Mouse (Mus musculus) cerebellum, postnatal 25 days (tissue): ENCODE results near the gene Hoxb3.

Source experiments
- DNase-seq, 2 experiments: peaks; one replicate each; pipeline ENCODE4 v3.0.0; 2021; ENCODE audit warnings: mixed read lengths in 2 of 2

The Hoxb3 gene

DNA sequence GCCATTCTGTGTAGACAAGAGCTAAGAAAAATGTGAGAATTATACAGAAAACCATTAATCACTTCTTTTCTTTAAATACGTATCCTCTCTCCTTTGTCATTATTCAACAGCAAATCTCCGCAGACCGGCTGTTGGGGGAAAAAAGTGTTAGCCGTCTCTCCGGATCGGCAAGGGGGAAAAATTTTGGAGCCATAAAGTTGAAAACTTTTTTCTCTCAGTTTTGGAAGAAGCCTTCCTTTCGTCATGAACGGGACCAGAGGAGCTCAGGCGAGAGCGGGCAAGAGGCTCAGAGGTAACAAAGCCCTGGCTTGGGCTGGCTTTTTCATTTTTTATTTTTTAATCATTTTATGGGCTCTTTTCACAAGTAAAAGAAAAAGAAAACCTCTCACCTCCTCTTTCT, at the start of gene Hoxb3:
Gene Hoxb3 (plus strand): TSS at position 173 of the 400 bp plus-strand sequence.
- DNase-seq = no peak

DNA sequence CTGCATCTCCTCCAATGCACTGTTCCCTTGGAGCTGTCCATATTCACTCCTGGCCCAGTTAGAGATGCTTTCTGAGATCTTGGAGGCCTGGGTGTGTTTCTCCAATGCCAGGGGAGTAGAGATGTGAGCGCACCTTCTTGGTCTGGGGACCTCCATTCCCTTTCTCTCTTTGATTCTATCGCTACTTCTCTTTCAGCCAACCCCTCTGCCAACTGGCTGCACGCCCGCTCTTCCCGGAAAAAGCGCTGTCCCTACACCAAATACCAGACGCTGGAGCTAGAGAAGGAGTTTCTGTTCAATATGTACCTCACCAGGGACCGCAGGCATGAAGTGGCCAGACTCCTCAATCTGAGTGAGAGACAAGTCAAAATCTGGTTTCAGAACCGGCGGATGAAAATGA, 48.7 kb upstream of the Hoxb3 start:
- no peak for DNase-seq

DNA sequence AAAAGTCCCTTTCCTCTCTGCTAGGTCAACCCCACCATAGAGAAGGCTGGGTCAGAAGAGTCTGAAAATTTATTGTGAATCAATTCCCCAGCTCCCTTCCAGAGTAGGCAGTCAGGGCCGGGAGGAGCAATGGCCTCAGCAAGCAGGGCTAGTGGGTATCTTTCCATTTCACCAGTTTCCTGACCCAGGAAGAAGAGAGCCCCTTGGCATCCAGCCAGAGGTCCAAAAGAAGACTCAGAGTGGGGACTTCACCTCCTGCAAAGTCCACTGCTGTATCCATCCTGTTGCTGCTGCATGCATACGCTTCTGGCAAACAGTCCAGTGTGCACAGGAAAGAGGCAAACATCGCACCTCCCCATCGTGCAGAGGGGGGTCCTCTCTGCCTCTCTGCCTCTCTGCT, 47.2 kb upstream of the Hoxb3 start:
- DNase-seq = no peak

DNA sequence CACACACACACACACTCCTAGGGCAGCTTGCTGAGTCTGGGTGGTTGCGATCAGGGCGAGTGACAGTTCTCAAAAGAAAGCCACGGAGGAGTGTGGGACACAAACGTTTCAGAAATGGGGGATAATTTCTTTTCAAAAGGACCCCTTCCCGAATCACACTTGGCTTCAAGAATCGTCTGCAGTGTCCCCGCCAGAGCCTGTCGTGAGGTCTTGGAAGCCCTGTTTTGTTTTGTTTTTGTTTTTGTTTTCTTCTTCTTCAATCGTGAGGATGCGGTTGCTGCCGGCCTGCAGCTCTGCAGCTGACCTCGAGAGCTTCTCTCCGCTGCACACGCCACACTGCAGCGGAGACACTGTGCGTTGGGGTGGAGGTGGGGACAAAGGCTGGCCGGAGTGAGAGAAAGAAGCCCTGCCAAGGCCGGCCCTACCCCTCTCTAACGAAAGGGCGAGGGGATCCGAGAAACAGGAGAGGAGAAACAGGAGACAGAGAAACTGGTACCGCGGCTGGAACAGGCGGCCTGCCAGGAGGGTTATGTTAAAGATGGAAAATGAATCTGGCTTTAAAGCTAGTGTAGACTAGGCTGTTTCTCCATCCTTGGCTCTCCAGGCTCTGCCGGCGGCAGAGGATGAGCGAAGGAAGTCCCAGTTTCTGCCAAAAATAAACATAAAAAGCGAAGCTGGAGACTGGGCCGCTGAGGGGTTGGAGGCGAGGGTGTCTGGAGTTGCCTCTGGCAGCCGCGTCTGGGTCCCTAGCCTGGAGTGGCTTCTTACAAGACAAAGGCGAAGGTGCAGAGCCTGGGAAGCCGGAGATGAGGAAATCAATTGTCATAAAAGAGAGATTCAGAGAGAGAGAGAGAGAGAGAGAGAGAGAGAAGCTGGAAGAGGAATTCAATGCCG, 45.7 kb upstream of the Hoxb3 start:
- no peak for DNase-seq

DNA sequence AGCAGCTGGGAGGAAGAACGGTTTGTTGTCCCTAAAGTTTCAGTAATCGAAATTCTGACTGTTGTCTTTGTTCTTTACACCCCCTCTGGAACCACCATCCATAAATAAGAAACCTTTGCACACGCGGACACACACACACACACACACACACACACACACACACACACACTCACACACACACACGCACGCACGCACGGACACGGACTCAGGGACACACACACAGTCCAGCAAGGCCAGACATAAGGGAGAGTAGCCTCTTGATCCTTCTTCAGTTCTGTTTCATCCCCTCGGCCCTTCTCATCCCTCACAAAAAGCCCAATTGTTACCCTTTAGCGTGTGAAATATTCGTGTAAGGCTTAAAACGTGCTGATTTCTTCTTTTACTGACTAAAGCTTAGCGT, 44.8 kb upstream of the Hoxb3 start:
- DNase-seq = no peak

DNA sequence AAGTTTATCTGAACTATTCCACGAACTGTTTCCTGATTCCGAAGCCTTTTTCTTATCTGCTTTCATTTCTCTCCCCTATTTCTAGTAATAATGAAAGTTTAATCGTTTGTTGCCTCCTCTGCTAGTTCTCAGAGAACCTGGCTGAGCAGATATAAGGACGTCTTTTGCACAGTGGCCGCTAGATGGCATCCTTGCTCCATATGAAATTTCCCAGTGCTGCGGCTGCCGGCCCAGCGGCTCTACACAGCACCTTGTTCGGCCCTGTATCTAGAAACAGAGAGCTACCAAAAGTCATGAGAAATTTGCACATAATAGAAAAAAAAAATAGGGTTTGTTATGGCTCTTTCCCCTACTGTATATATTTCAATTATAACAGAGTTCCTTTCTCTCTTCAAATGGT, 44.4 kb upstream of the Hoxb3 start:
- DNase-seq = peak; percentile 87 to 90

DNA sequence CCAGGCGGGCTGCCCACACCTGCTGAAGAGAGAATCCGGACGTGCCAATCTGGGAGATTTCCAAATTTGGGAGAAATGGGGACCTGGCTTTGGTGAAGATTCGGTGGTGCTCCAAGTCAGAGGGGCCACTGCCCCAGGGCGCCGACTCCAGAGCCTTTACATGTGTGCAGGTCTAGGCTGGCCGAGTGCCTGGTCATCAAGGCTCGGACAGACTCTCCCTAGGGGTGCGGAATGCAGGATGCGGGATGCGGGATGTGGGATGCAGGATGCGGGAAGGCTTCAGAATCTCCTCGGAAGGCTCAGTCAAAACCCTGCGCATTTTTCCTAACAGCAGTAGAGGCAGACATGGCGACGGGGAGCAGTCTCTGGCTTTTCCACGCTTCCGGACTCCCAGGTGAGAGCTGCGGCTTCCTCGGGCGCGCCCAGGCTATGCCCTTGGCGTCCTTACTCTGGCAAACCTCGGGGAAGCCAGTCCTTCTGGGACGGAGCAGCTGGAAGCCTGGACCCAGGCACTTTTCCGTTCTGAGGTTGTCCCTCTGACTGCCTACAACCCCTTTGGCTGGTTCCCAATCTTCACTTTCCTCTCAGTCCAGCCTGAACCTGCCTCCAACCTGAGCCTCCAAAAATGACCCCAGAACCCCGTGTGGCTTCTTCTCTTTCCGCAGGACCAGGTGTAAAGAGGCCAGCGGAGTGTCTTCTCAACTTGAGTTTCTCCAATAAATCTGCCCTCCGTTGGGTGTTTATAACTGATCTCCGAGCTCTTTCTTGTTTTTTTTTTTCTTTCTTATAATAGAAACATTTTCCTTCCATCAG, 43.5 kb upstream of the Hoxb3 start:
- DNase-seq = no peak

DNA sequence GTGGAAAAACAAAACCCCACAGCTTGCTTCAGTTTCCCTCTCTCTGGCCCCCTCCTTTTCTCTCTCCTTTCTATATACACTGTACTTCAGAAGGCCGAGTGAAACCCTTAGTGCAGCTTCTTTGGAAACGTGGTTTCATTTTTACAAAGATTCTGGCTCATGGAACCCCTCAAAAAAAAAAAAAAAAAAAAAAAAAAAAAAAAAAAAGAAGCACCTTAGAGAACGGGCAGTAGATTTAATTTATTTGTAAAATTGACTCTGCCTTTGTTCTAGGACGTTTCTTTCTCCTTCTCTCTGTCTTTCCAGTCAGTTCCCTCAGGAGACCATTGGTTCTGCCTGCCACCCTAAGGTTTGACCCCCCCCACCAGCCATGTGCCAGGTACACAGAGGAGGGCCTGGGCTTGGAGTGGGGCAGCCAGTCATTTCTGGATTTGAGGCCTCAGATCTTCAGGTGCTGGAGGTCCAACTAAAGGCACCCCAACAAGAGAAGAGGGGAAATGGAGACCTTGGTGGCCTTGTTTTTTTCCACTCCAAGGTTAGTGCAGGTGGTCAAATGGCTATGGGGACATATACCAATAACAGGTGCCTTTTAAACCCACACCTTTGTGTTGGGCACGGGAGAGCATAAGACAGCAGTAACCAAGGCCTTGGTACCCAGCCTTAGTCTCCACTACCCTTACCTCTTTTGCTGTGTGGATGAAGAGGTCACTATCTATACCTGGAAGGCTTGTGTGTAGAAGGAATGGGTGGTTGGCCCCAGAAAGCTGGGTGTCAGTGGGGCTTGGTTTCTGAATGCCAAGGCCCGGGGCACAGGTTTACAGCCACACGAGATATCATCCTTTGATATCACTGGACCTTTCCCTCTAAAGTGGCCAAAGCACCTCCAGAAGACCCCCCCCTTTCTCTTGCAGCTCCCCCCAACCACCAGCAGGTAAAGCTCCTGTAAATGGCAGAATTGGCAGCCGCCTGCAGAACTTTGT, 42.4 kb upstream of the Hoxb3 start:
- DNase-seq = no peak

DNA sequence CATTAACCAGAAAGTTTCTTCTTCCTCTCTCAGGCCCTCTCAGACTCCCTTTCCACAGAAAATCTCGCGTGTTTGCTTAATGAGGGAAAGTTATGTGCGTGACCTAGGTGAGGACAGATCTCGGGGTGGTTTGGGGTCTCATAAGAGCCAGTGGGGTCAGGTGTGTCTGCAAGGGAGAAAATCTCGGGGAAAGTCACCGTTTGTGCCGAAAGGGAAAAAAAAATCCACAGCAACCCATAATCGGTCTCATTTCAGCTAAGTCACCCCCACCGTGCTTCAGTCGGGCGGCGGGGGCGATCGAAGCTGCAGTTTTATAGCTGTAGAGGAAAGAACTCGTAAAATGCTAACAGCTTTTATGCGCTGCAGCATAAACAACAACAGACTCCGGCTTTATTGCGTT, 41.7 kb upstream of the Hoxb3 start:
- no peak for DNase-seq

DNA sequence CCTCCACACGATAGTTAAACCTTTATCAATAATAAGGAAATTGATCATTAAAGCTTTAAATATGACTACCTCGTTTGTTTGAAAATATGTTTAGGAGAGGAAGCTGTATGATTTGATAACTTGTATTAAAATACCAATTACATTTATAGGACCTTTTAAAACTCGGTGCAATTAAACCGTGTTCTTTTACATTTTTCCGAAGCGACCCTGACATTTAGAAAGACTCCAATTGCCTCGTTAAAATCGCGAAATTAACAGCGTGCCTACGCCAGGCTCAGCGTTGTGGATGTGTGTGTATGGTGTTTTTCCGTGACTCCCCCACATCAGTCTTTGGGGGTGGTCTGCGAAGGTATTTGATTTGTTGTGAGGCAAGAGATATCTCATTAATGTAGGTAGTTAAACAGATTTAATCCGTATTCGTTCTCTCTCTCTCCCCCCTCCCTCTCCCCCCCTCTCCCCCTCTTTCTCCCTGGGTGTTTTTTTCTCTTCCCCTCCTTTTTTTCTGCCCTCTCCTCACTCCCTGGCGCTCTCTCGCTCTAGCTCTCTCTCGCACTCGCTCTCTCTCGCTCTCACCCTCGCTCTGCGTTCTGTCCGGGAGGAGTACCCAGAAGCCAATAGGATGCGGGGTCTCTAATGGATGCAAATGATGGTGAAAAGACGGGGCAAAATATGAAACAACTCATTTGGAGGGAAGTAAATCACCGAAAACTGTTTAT, 41.1 kb upstream of the Hoxb3 start, which contains the start of gene Hoxb8:
Gene Hoxb8 (plus strand): TSS at position 51 of the 716 bp plus-strand sequence.
- no peak for DNase-seq

DNA sequence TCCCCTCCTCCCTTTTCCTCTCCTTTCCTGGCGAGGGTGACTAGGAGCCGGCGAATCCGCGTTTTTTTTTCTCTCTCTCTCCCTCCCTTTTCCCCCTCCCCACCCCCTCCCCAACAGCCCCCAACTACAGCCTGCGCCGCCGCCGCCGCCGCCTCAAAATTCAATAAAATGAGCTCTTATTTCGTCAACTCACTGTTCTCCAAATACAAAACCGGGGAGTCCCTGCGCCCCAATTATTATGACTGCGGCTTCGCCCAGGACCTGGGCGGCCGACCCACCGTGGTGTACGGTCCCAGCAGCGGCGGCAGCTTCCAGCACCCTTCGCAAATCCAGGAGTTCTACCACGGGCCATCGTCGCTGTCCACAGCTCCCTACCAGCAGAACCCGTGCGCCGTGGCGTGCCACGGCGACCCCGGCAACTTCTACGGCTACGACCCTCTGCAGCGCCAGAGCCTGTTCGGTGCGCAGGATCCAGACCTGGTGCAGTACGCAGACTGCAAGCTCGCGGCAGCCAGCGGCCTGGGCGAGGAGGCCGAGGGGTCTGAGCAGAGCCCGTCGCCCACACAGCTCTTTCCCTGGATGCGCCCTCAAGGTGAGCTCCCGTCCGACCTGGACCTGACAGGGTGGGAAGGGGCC, 40.2 kb upstream of the Hoxb3 start:
- no peak for DNase-seq

DNA sequence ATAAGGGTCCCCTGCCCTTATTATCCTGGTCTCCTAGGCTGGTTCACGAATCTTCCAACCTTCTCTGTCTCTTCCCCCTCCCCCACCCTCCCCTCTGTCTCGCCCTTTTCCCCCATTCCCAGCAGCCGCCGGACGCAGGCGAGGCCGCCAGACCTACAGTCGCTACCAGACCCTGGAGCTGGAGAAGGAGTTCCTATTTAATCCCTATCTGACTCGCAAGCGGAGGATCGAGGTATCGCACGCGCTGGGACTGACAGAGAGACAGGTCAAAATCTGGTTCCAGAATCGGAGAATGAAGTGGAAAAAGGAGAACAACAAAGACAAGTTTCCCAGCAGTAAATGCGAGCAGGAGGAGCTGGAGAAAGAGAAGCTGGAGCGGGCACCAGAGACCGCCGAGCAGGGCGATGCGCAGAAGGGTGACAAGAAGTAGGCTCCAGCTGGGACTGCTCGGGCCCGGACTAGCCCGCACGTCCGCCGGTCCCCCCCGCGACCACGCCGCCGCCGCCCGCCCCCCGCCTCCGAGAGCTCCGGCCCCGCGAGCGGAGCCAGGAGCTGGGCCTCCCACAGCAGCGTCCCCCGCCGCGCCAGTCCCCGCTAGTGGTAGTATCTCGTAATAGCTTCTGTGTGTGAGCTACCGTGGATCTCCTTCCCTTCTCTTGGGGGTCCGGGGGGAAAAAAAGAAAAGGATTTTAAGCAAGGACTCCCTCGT, 38.9 kb upstream of the Hoxb3 start:
- no peak for DNase-seq

DNA sequence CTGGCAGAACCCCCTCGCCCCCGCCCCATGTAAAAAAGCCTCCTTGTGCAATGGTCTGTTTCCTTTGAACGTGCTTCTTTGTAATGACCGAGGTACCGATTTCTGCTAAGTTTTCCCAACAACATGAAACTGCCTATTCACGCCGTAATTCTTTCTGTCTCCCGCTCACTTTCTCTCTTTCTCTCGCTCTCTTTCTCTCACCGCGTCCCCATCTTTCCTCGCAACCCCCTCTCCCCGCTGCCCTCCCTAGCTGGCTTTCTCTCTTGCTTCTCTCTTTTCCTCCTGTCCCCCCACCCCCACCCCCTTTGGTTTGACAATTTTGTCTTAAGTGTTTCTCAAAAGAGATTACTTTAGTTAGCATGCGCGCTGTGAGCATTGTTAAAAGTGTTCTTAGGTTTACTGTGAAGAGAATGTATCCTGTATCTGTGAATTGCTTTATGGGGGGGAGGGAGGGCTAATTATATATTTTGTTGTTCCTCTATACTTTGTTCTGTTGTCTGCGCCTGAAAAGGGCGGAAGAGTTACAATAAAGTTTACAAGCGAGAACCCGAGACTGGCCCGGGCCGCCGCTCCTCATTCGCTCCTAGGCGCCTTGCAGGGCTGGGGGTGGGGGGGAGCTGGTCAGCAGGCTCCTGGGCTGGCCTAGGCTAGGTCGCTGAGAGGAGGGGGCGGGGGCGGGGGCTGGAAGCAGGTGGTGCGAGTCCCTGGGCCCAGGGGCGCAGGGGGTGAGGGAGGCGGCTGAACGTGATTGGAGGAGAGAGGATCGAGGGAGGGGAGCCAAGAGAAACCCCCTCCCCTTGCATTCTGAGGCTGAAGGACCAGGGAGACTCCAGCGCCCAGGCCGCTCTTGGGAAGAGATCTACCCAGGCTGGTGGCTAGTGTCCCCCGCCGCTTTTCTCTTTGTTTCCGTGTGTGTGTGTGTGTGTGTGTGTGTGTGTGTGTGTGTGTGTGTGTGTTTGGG, 38.1 kb upstream of the Hoxb3 start:
- DNase-seq = no peak

DNA sequence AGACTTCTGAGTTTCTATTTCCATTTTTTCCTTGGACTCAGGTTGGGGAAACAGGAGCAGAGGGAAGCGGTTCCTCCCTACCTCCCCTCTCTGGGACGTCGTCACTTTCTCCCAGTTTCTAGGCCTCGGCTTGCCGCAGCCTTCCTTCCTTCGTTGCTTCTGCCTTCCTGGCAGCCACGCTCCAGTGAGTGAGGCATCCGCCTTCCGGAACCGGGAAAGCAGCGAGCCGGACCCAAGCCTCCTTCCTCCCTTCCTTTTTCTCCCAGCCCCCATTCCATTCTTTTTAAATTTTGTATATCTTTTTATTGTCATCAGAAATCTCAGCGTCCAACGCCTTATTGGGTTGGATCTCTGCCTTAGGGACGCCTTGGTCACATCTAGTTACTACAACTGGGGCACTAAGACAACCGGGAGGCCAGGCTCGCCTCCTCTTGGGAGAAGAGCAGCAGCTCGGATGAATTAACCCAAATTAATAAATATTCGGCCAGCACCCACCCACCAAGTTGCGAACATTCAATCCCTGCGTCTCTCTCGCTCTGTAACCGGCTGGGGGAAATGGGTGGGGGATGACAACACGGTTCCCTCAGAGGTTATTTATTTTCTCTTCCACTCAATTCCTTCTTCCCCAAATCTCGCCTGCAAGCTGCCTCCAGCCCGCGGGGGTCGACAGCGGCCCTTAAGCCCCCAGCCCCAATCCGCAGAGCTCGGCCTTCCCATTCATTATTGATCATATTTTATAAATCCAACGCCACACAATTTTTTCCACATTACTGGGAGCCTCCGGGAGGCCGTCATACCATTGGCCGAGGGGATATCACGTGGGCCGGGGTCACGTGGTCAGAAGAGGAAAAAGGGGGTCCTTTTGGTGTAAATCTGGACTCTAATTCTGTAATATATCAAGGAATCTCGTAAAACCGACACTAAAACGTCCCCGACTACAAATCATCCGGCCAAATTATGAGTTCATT, 37.1 kb upstream of the Hoxb3 start, which contains the start of gene Hoxb7:
Gene Hoxb7 (plus strand): TSS at position 853 of the 968 bp plus-strand sequence.
- DNase-seq = no peak

DNA sequence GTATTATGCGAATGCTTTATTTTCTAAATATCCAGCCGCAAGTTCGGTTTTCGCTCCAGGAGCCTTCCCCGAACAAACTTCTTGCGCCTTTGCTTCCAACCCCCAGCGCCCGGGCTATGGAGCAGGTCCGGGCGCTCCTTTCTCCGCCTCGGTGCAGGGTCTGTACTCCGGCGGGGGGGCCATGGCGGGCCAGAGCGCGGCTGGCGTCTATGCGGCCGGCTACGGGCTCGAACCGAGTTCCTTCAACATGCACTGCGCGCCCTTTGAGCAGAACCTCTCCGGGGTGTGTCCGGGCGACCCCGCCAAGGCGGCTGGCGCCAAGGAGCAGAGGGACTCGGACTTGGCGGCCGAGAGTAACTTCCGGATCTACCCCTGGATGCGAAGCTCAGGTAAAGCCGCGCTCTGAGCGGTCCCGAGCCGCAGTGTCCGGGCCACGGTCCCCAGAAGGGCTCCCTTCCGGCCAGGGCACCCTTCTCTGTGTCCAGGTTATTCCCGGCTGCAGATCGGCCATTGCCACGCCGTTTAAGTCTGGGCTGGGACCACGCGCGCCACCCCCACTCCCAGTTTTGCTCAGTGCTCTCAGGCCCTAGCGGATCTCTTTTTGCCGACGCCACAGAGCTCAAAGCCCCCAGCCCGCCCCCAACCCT, 36.3 kb upstream of the Hoxb3 start:
- no peak for DNase-seq

DNA sequence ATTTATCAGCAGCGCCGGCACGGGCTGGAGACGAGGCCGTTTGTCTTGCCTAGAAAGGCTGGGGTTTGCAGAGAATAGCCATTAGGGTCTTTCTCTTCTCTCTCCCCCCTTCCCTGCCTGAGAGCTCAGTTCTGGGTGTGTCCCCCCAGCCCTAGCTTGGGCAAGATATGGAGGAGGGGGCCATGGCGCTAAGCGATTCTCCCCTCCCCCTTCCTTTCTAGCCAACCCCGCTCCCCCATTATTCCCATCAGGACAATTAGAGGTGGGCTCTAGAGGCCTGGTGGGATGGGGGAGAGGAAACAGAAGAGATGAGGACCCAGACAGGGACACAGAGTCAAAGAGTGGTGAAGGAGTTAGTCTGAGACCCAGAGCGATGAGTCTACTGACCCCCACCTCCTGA, 35.7 kb upstream of the Hoxb3 start:
- no peak for DNase-seq

DNA sequence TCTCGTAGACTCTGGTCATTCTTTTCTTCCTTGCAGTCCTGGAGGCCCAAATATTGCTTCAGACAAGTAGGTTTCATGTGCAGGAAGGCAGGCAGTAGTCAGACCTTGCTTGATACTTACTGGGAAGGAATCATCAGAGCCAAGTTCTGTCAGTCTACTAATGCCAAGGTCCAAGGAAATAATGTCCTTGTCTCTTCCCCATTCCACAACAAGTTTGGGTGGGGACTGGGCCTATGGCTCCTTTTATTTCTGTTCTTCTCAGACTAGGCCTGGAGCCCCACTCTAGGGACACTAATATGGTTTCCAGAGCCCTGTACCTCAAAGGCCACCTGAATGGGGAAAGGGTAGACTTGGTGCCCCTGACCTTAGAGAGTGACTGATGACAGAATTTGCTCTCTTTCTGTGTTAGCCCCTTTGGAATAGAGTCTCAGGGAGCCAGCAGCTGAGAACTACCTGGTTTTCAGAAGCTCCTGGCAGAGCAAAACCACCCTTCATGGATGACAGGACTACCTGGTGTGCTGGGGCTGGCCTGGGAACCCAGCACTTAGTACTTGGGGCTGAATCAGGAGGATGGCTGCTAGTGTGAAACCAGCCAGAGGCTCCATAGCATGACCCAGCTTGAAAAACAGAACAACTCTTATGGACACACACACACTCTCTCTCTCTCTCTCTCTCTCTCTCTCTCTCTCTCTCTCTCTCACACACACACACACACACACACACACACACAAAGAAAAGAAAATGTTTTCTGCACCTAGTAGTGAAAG, 34.5 kb upstream of the Hoxb3 start:
- no peak for DNase-seq
